Mouse (Mus musculus) midbrain, postnatal 0 days (tissue): ENCODE data around the gene Nts. TPM values are rescaled to one million over a fixed set of nuclear protein-coding genes. Genes with fewer than 3 reads are reported as not detected.
A peak's percentile ranks its signal among the peaks of the same experiment; 100 is the strongest.
"Not testable (repeated sequence)": the region's sequence is repeated elsewhere in the genome, so short reads cannot be mapped to it uniquely, and the experiment has no call there.

Experiments
- ATAC-seq: fragments of 200-750 bp; cut with Nextera tagmentation; 2 replicates; pipeline ENCODE4 v1.8.0; 2017; ENCODE audit warnings: moderate number of reproducible peaks, mild to moderate bottlenecking, moderate TSS enrichment, moderate library complexity; ENCODE audit not compliant: low FRiP score
- DNase-seq: peaks from one replicate; pipeline ENCODE4 v3.0.0-alpha.2; 2015; ENCODE audit warnings: low spot score
- H3K27ac ChIP-seq: fragments of 300-500 bp; sonication (generic); 2 replicates; pipeline ENCODE4 v1.5.1; 2014; ENCODE audit warnings: low read depth, mild to moderate bottlenecking, low read length, mixed read lengths
- H3K27me3 ChIP-seq: fragments of 300-500 bp; sonication (generic); 2 replicates; pipeline ENCODE4 v1.6.1; 2014; ENCODE audit warnings: low read length, control low read depth, mixed read lengths; ENCODE audit not compliant: insufficient read depth
- H3K36me3 ChIP-seq: fragments of 300-500 bp; sonication (generic); 2 replicates; pipeline ENCODE4 v1.6.1; 2014; ENCODE audit warnings: low read length, control low read depth, mixed read lengths; ENCODE audit not compliant: insufficient read depth
- H3K4me1 ChIP-seq: fragments of 300-500 bp; sonication (generic); 2 replicates; pipeline ENCODE4 v1.6.1; 2014; ENCODE audit warnings: mild to moderate bottlenecking, control low read depth, antibody characterized with exemption, low read length, mixed read lengths; ENCODE audit not compliant: insufficient read depth
- H3K4me2 ChIP-seq: fragments of 300-500 bp; sonication (generic); 2 replicates; pipeline ENCODE4 v1.6.1; 2014; ENCODE audit warnings: low read depth, mild to moderate bottlenecking, low read length, mixed read lengths; ENCODE audit not compliant: poor library complexity, severe bottlenecking
- H3K4me3 ChIP-seq: fragments of 300-500 bp; sonication (generic); 2 replicates; pipeline ENCODE4 v1.5.1; 2014; ENCODE audit warnings: low read depth, mild to moderate bottlenecking, low read length, moderate library complexity
- H3K9ac ChIP-seq: fragments of 300-500 bp; sonication (generic); replicated peaks from 2 replicates; pipeline ENCODE4 v1.6.1; 2014; ENCODE audit warnings: mild to moderate bottlenecking, low read length, moderate library complexity, mixed read lengths; ENCODE audit not compliant: poor library complexity, severe bottlenecking
- H3K9me3 ChIP-seq: fragments of 300-500 bp; sonication (generic); 2 replicates; pipeline ENCODE4 v1.6.1; 2016; ENCODE audit warnings: low read length, control low read depth
- CTCF ChIP-seq: IDR thresholded peaks from 2 replicates; pipeline ENCODE4 v1.5.1; 2016; ENCODE audit warnings: antibody characterized with exemption, mild to moderate bottlenecking
- WGBS: fragments of 180-500 bp; shearing (Covaris S2); extraction: QIAGEN DNeasy Blood & Tissue Kit; methylation state at CpG from one replicate; pipeline ENCODE4 v1.1.7; 2014; 5-methylcytosine and 5-hydroxymethylcytosine counted together
- polyA plus RNA-seq: library from polyadenylated mRNA; unstranded; fragments of >200 nt; fragmentation: Nextera tagmentation; extraction: Ambion mirVana; gene quantifications from 2 replicates; pipeline ENCODE4 v1.2.1, GENCODE M21; 2015
- total RNA-seq: library from RNA; depleted of rRNA; stranded (reverse); fragments of >200 nt; gene quantifications from 2 replicates; pipeline ENCODE4 v1.2.3, GENCODE M21; 2014; rRNA removed

Nts gene
- total and polyA plus RNA-seq, 2 experiments from 2014 or later: 14.3 to 26.7 TPM

DNA sequence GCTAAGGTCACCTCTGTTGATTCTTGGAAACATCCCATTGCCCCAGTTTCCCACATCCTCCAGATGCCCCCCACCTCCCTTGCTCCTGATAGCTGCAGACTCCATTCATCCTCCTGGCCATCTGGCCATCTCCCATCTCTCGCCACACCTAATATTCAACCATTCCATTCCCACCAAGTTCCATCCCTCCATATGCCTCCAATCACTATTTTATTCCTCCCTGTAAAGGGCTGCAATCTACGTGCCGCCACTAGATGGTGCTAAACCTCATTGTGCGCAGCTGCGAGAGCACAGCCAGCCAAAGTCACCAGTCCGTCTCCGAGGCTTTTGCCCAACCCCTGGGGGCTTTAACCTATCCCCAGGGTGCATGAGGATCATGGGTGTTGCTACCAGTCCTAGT, 55.2 kb downstream of the Nts start:
- 3% methylated on average over 5 of the region's 7 CpGs for WGBS
- not testable (repeated sequence) for H3K9me3 ChIP-seq, ATAC-seq, H3K27me3 ChIP-seq, H3K27ac ChIP-seq, H3K4me3 ChIP-seq, H3K9ac ChIP-seq, H3K4me2 ChIP-seq, H3K36me3 ChIP-seq, H3K4me1 ChIP-seq
- TF ChIP-seq CTCF: peak; percentile 61
- DNase-seq: peak; percentile 3

Other genes starting within 250 kb of the Nts start
- gene Rassf9, start 21.7 kb upstream of the Nts start, total RNA-seq: 2.8 and 6.7 TPM in 2 replicates
- gene Rassf9, start 21.7 kb upstream of the Nts start, polyA plus RNA-seq: 3.3 and 4.0 TPM in 2 replicates